Mouse (Mus musculus): ENCODE results near the gene Evi5. TPM values are rescaled to one million over a fixed set of nuclear protein-coding genes. Genes with fewer than 3 reads are reported as not detected.

Evi5 gene
- polyA plus RNA-seq, 1 experiment: 8.4 TPM

- Histone ChIP-seq H3K4me2 (ENCODE audit: low read depth) (no peak overlapping the region), H3K27me3 (ENCODE audit: control insufficient read depth, insufficient read depth, insufficient read length) (peaks cover 37% of the 10 kb centered on the region), H3K4me3 (no peak overlapping the region)
These were observed 154.4 kb downstream of the Evi5 start for GRCm38 (mm10) chr5:107720511-107720910.

GRCm38 (mm10) chr5:107719786-107720185 is 155.1 kb downstream of the Evi5 start:
- H3K27me3 ChIP-seq (ENCODE audit: control insufficient read depth, insufficient read depth, insufficient read length): peaks cover 37% of the 10 kb centered on the region

More at GRCm38 (mm10) chr5:107720511-107720910, 154.4 kb downstream of the Evi5 start:
- no peak for TF ChIP-seq MYOD1 (IDR thresholded peaks at IDR 0.05; ENCODE audit: control insufficient read depth in 1 of 3, insufficient read length in 2 of 3, low read depth in 2 of 3)
- no peak for TF ChIP-seq REST (IDR thresholded peaks at IDR 0.05; ENCODE audit: insufficient read depth, insufficient read length)
- TF ChIP-seq E2F4 (IDR thresholded peaks at IDR 0.05; ENCODE audit: insufficient read depth): no peak
- TF ChIP-seq USF1 (IDR thresholded peaks at IDR 0.05; ENCODE audit: low read depth): no peak
- no peak for TF ChIP-seq SRF (IDR thresholded peaks at IDR 0.05; ENCODE audit: control insufficient read depth, insufficient read length, low read depth)
- TF ChIP-seq POLR2AphosphoS2 (IDR thresholded peaks at IDR 0.05; ENCODE audit: insufficient read length, low read depth): no peak
- no peak for TF ChIP-seq MAX (IDR thresholded peaks at IDR 0.05; ENCODE audit: low read depth)
- TF ChIP-seq MYOG (IDR thresholded peaks at IDR 0.05; ENCODE audit: control insufficient read depth in 1 of 3, insufficient read depth in 1 of 3, insufficient read length in 2 of 3, low read depth in 2 of 3): no peak
- no peak for TF ChIP-seq CEBPB (IDR thresholded peaks at IDR 0.05; ENCODE audit: insufficient read depth, poor library complexity, severe bottlenecking)
- Histone ChIP-seq H3K36me3 (ENCODE audit: control insufficient read depth, insufficient read depth) (no peaks in the 10 kb centered on the region), H3ac (ENCODE audit: control insufficient read depth, insufficient read length) (no peak overlapping the region), H3K79me2 (ENCODE audit: control insufficient read depth, insufficient read depth) (no peaks in the 10 kb centered on the region)

GRCm38 (mm10) chr5:107719209-107719608 is 155.7 kb downstream of the Evi5 start:
- TF ChIP-seq POLR2AphosphoS2 (IDR thresholded peaks at IDR 0.05; ENCODE audit: insufficient read length, low read depth) (no peak), USF1 (IDR thresholded peaks at IDR 0.05; ENCODE audit: low read depth) (no peak), CEBPB (IDR thresholded peaks at IDR 0.05; ENCODE audit: insufficient read depth, poor library complexity, severe bottlenecking) (no peak), TCF3 (IDR thresholded peaks at IDR 0.05; ENCODE audit: insufficient read length, low read depth) (no peak), POLR2A (IDR thresholded peaks at IDR 0.05; ENCODE audit: insufficient read length, low read depth) (no peak)
- no peak overlapping the region for H3ac ChIP-seq (ENCODE audit: control insufficient read depth, insufficient read length)
- H3K79me2 ChIP-seq (ENCODE audit: control insufficient read depth, insufficient read depth): no peaks in the 10 kb centered on the region
- peaks cover 36% of the 10 kb centered on the region for H3K27me3 ChIP-seq (ENCODE audit: control insufficient read depth, insufficient read depth, insufficient read length)
- no peaks in the 10 kb centered on the region for H3K36me3 ChIP-seq (ENCODE audit: control insufficient read depth, insufficient read depth)
- H3K4me2 ChIP-seq (ENCODE audit: low read depth): no peak overlapping the region
- H3K4me3 ChIP-seq: no peak overlapping the region

More at GRCm38 (mm10) chr5:107719786-107720185, 155.1 kb downstream of the Evi5 start:
- H3K4me2 ChIP-seq (ENCODE audit: low read depth): no peak overlapping the region
- H3K4me3 ChIP-seq: no peak overlapping the region
- TF ChIP-seq POLR2A (IDR thresholded peaks at IDR 0.05; ENCODE audit: insufficient read length, low read depth): no peak
- TF ChIP-seq MYOD1 (IDR thresholded peaks at IDR 0.05; ENCODE audit: control insufficient read depth in 1 of 3, insufficient read length in 2 of 3, low read depth in 2 of 3): no peak
- TF ChIP-seq SRF (IDR thresholded peaks at IDR 0.05; ENCODE audit: control insufficient read depth, insufficient read length, low read depth): no peak
- no peak for TF ChIP-seq MAX (IDR thresholded peaks at IDR 0.05; ENCODE audit: low read depth)
- no peak for TF ChIP-seq USF1 (IDR thresholded peaks at IDR 0.05; ENCODE audit: low read depth)
- TF ChIP-seq CEBPB (IDR thresholded peaks at IDR 0.05; ENCODE audit: insufficient read depth, poor library complexity, severe bottlenecking): no peak
- H3K36me3 ChIP-seq (ENCODE audit: control insufficient read depth, insufficient read depth): no peaks in the 10 kb centered on the region
- no peaks in the 10 kb centered on the region for H3K79me2 ChIP-seq (ENCODE audit: control insufficient read depth, insufficient read depth)
- no peak overlapping the region for H3ac ChIP-seq (ENCODE audit: control insufficient read depth, insufficient read length)

GRCm38 (mm10) chr5:107717871-107718361 is 157.0 kb downstream of the Evi5 start:
- H3K27me3 ChIP-seq (ENCODE audit: control insufficient read depth, insufficient read depth, insufficient read length): peaks cover 23% of the 10 kb centered on the region
- no peaks in the 10 kb centered on the region for H3K79me2 ChIP-seq (ENCODE audit: control insufficient read depth, insufficient read depth)
- no peak overlapping the region for H3ac ChIP-seq (ENCODE audit: control insufficient read depth, insufficient read length)
- no peak for TF ChIP-seq POLR2AphosphoS2 (IDR thresholded peaks at IDR 0.05; ENCODE audit: insufficient read length, low read depth)
- no peak for TF ChIP-seq TCF3 (IDR thresholded peaks at IDR 0.05; ENCODE audit: insufficient read length, low read depth)
- TF ChIP-seq MYOG (IDR thresholded peaks at IDR 0.05; ENCODE audit: control insufficient read depth in 1 of 3, insufficient read depth in 1 of 3, insufficient read length in 2 of 3, low read depth in 2 of 3): no peak
- no peak for TF ChIP-seq MYOD1 (IDR thresholded peaks at IDR 0.05; ENCODE audit: control insufficient read depth in 1 of 3, insufficient read length in 2 of 3, low read depth in 2 of 3)
- TF ChIP-seq SRF (IDR thresholded peaks at IDR 0.05; ENCODE audit: control insufficient read depth, insufficient read length, low read depth): no peak
- no peak for TF ChIP-seq USF1 (IDR thresholded peaks at IDR 0.05; ENCODE audit: low read depth)
- TF ChIP-seq REST (IDR thresholded peaks at IDR 0.05; ENCODE audit: insufficient read depth, insufficient read length): no peak
- TF ChIP-seq MAX (IDR thresholded peaks at IDR 0.05; ENCODE audit: low read depth): no peak
- no peak for TF ChIP-seq POLR2A (IDR thresholded peaks at IDR 0.05; ENCODE audit: insufficient read length, low read depth)
- no peak for TF ChIP-seq CEBPB (IDR thresholded peaks at IDR 0.05; ENCODE audit: insufficient read depth, poor library complexity, severe bottlenecking)
- TF ChIP-seq E2F4 (IDR thresholded peaks at IDR 0.05; ENCODE audit: insufficient read depth): no peak
- no peak for TF ChIP-seq TCF12 (IDR thresholded peaks at IDR 0.05; ENCODE audit: insufficient read depth, poor library complexity, severe bottlenecking)
- H3K4me2 ChIP-seq (ENCODE audit: low read depth): no peak overlapping the region
- H3K4me3 ChIP-seq: no peak overlapping the region
- no peaks in the 10 kb centered on the region for H3K36me3 ChIP-seq (ENCODE audit: control insufficient read depth, insufficient read depth)

- Histone ChIP-seq H3K79me2 (ENCODE audit: control insufficient read depth, insufficient read depth) (no peaks in the 10 kb centered on the region), H3K4me3 (no peak overlapping the region), H3K27me3 (ENCODE audit: control insufficient read depth, insufficient read depth, insufficient read length) (peaks cover 5% of the 10 kb centered on the region), H3K4me2 (ENCODE audit: low read depth) (no peak overlapping the region), H3ac (ENCODE audit: control insufficient read depth, insufficient read length) (no peak overlapping the region), H3K36me3 (ENCODE audit: control insufficient read depth, insufficient read depth) (no peaks in the 10 kb centered on the region)
- TF ChIP-seq MYOG (IDR thresholded peaks at IDR 0.05; ENCODE audit: control insufficient read depth in 1 of 3, insufficient read depth in 1 of 3, insufficient read length in 2 of 3, low read depth in 2 of 3): no peak
- no peak for TF ChIP-seq SRF (IDR thresholded peaks at IDR 0.05; ENCODE audit: control insufficient read depth, insufficient read length, low read depth)
- no peak for TF ChIP-seq POLR2AphosphoS2 (IDR thresholded peaks at IDR 0.05; ENCODE audit: insufficient read length, low read depth)
- no peak for TF ChIP-seq USF1 (IDR thresholded peaks at IDR 0.05; ENCODE audit: low read depth)
- TF ChIP-seq REST (IDR thresholded peaks at IDR 0.05; ENCODE audit: insufficient read depth, insufficient read length): no peak
- no peak for TF ChIP-seq MYOD1 (IDR thresholded peaks at IDR 0.05; ENCODE audit: control insufficient read depth in 1 of 3, insufficient read length in 2 of 3, low read depth in 2 of 3)
- no peak for TF ChIP-seq E2F4 (IDR thresholded peaks at IDR 0.05; ENCODE audit: insufficient read depth)
- no peak for TF ChIP-seq MAX (IDR thresholded peaks at IDR 0.05; ENCODE audit: low read depth)
- no peak for TF ChIP-seq TCF12 (IDR thresholded peaks at IDR 0.05; ENCODE audit: insufficient read depth, poor library complexity, severe bottlenecking)
- TF ChIP-seq TCF3 (IDR thresholded peaks at IDR 0.05; ENCODE audit: insufficient read length, low read depth): no peak
- no peak for TF ChIP-seq CEBPB (IDR thresholded peaks at IDR 0.05; ENCODE audit: insufficient read depth, poor library complexity, severe bottlenecking)
- TF ChIP-seq POLR2A (IDR thresholded peaks at IDR 0.05; ENCODE audit: insufficient read length, low read depth): no peak
These were observed 163.2 kb downstream of the Evi5 start for GRCm38 (mm10) chr5:107711689-107712088.

Measured in myocyte (in vitro differentiated cells).